Mouse (Mus musculus): ENCODE data around the gene Dram2. TPM values are rescaled to one million over a fixed set of nuclear protein-coding genes. Genes with fewer than 3 reads are reported as not detected.

Dram2 gene
- total RNA-seq, 1 experiment from 2014 or later = 81.6 TPM

Other genes starting within 250 kb of the Dram2 start
- not detected in 2 replicates for gene Chil6, start 141.6 kb upstream of the Dram2 start, total RNA-seq (2021)
- gene Dennd2d, start 65.4 kb upstream of the Dram2 start, total RNA-seq (2021) = 1.9 and 6.4 TPM in 2 replicates
- 37.8 and 41.3 TPM in 2 replicates for gene Cept1, start within 50 bp of the Dram2 start, total RNA-seq (2021)
- 19.4 and 20.0 TPM in 2 replicates for gene Lrif1, start 137.2 kb downstream of the Dram2 start, total RNA-seq (2021)
- gene Cd53, start 242.4 kb downstream of the Dram2 start, total RNA-seq (2021) = 5.7 and 26.2 TPM in 2 replicates

Data from adrenal gland, postnatal 14 days (tissue).